In the genomic region with DNA sequence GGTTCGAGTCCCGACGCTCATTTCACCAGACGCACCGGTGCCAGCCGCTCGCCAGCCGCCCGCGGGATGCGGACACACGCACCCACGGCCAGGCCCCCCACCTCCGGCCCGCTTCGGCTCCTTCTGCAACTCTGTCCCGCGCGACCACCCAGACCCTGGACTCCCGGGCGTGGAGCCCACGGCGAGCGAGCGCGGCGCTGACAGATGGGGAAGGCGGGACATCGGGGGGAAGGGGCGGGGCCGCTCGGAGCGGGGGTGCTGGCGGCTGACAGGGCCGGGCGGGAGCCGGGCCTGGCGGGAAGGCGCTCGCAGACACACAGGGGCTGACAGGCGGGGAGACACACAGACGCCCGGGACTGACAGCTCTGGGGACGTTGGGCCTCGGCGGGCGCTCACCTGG, we compare ENCODE assay signal across 8 mouse cellular contexts. TPM values are rescaled to one million over a fixed set of nuclear protein-coding genes. Genes with fewer than 3 reads are reported as not detected.
DNase-seq lines count a peak whose midpoint lies in the region; ATAC-seq lines count a peak whose summit lies in the region.

No protein-coding gene starts in this region.

- no peaks in the 10 kb centered on the region for H3K36me3 ChIP-seq in limb, embryonic 12.5 days
- no peaks in the 10 kb centered on the region for H3K36me3 ChIP-seq in midbrain, embryonic 13.5 days

- WGBS in limb, embryonic 12.5 days: under 1% methylated on average over 39 of the region's 47 CpGs
- WGBS in midbrain, embryonic 13.5 days: 0% methylated on average over 43 of the region's 47 CpGs

- H3K9ac ChIP-seq in limb, embryonic 12.5 days (replicated peaks): peak overlapping the region; percentile 92
- peak overlapping the region; percentile 97 for H3K9ac ChIP-seq in midbrain, embryonic 13.5 days (replicated peaks)

- H3K9me3 ChIP-seq in limb, embryonic 12.5 days: 0 out of 2 replicates have a peak, but pooled peaks cover 3% of the 10 kb centered on the region
- no peaks in the 10 kb centered on the region for H3K9me3 ChIP-seq in midbrain, embryonic 13.5 days

- ATAC-seq in limb, embryonic 12.5 days (ENCODE audit: insufficient number of reproducible peaks, insufficient read depth, low FRiP score, low TSS enrichment, low read depth): peak; percentile 84
- peak; percentile 92 for ATAC-seq in midbrain, embryonic 13.5 days

- H3K4me3 ChIP-seq in limb, embryonic 12.5 days (replicated peaks): peak overlapping the region; percentile 89
- H3K4me3 ChIP-seq in midbrain, embryonic 13.5 days (replicated peaks): peak overlapping the region; percentile 84

- peak overlapping the region; percentile 83 for H3K4me2 ChIP-seq in limb, embryonic 12.5 days
- H3K4me2 ChIP-seq in midbrain, embryonic 13.5 days (replicated peaks): peak overlapping the region; percentile 74

- DNase-seq in heart, adult 11 months: peak; percentile 99
- DNase-seq in heart, adult 8-10 months (ENCODE audit: low spot score): no peak
- DNase-seq in embryo, embryonic 11.5 days (ENCODE audit: low read depth, low spot score): peak; percentile 35
- DNase-seq in gastrocnemius, postnatal 4 days (ENCODE audit: low spot score in 2 of 2): peak; percentile 71 to 82
- peak; percentile 55 for DNase-seq in kidney, adult 11 months
- peak; percentile 52 to 73 for DNase-seq in spleen, adult 18-20 months

- H3K4me1 ChIP-seq in limb, embryonic 12.5 days (replicated peaks): no peaks in the 10 kb centered on the region; the same call in 1 of the 2 replicates
- peaks cover 18% of the 10 kb centered on the region for H3K4me1 ChIP-seq in midbrain, embryonic 13.5 days (replicated peaks)

- H3K27me3 ChIP-seq in limb, embryonic 12.5 days: no peaks in the 10 kb centered on the region
- H3K27me3 ChIP-seq in midbrain, embryonic 13.5 days: no peaks in the 10 kb centered on the region

- peak overlapping the region; percentile 97 for H3K27ac ChIP-seq in limb, embryonic 12.5 days
- H3K27ac ChIP-seq in midbrain, embryonic 13.5 days: peak overlapping the region; percentile 99

RNA-seq across cellular contexts. Expression of gene Zhx3, which starts 0.4 kb away (rescaled TPM):
- 10 to 100 TPM; 32.2 to 35.5 (median 33.1) TPM for total RNA-seq in heart, adult 8-10 months (2022)
- 10 to 100 TPM; 38.3 to 55.9 TPM for total RNA-seq in gastrocnemius, postnatal 4 days (2021)
- 10.4 and 11.6 TPM in 2 replicates for polyA plus RNA-seq in limb, embryonic 12.5 days (2016; fragmentation: Nextera tagmentation; extraction: Ambion mirVana)
- 17.1 TPM in 2 replicates for polyA plus RNA-seq in midbrain, embryonic 13.5 days (2015; fragmentation: Nextera tagmentation; extraction: Ambion mirVana)

RNA-seq across cellular contexts. Expression of gene Lpin3, which starts 8.1 kb away (rescaled TPM):
- total RNA-seq in heart, adult 8-10 months (2022): 1 to 10 TPM; 3.6 to 6.6 (median 4.9) TPM
- 1 to 10 TPM; 5.5 to 7.5 TPM for total RNA-seq in gastrocnemius, postnatal 4 days (2021)
- 2.6 and 2.9 TPM in 2 replicates for polyA plus RNA-seq in limb, embryonic 12.5 days (2016; fragmentation: Nextera tagmentation; extraction: Ambion mirVana)
- 0.24 and 0.38 TPM in 2 replicates for polyA plus RNA-seq in midbrain, embryonic 13.5 days (2015; fragmentation: Nextera tagmentation; extraction: Ambion mirVana)

RNA-seq across cellular contexts. Expression of gene Emilin3, which starts 39.7 kb away (rescaled TPM):
- 1 to 10 TPM in 3 of 4 experiments, under 1 TPM in 1; 0.57 to 3.0 (median 1.9) TPM for total RNA-seq in heart, adult 8-10 months (2022)
- 10 to 100 TPM; 15.4 to 17.5 TPM for total RNA-seq in gastrocnemius, postnatal 4 days (2021)
- polyA plus RNA-seq in limb, embryonic 12.5 days (2016; fragmentation: Nextera tagmentation; extraction: Ambion mirVana): 15.9 and 16.7 TPM in 2 replicates
- polyA plus RNA-seq in midbrain, embryonic 13.5 days (2015; fragmentation: Nextera tagmentation; extraction: Ambion mirVana): 0.98 and 1.2 TPM in 2 replicates

Comparison
In these comparisons a context has a peak if more than half of its experiments do, and no peak if none do; other contexts are left out.
1. RNA of gene Emilin3, which starts 39.7 kb away (total RNA-seq): 15.4 to 17.5 TPM in gastrocnemius, postnatal 4 days; 0.57 to 3.0 TPM in heart, adult 8-10 months; every median in the first group is over 4 times any median in the second.